Mouse (Mus musculus) lung, adult 2 months (tissue): ENCODE measurements around the gene Nt5m.
A peak's percentile ranks its signal among the peaks of the same experiment; 100 is the strongest.

ENCODE experiments used
- CTCF ChIP-seq: fragments of 200-500 bp; IDR thresholded peaks from 2 replicates; pipeline ENCODE4 v1.5.1; 2011; ENCODE audit warnings: mild to moderate bottlenecking, low read length, control low read depth; ENCODE audit not compliant: insufficient read depth
- POLR2A ChIP-seq: fragments of 200-500 bp; IDR thresholded peaks from 2 replicates; pipeline ENCODE4 v1.6.1; 2011; ENCODE audit warnings: low read depth, mild to moderate bottlenecking, control low read depth, low read length, borderline replicate concordance; ENCODE audit errors: extremely low read depth

DNA sequence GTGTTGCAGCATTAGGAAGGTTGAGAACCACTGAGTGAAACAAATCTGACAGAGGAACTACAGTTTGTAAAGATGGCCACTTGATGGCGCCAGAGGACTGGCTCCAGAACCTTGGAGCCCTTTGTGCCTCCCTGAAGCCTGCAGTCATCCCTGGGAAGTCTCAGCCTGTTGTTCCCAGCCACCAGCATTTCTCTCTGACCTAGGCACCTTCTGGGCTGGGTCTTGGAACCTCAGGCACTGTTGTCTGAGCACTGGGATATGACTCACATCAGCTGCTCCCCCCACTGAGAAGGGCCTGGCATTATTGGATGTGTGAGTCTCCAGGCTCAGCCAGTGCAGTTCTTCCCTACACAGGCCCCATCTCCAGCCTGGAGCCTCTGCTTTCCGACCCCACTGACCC, 40.8 kb downstream of the Nt5m start:
- TF ChIP-seq POLR2A, result no peak
- peak; percentile 93 for TF ChIP-seq CTCF
